Mouse (Mus musculus) liver, postnatal 0 days (tissue): ENCODE measurements around the gene Nccrp1.

Experiments used
- CTCF ChIP-seq: sonication (generic); IDR thresholded peaks from 2 replicates; pipeline ENCODE4 v1.5.1; 2016; ENCODE audit warnings: antibody characterized with exemption, low read depth
- EP300 ChIP-seq: IDR thresholded peaks from 2 replicates; pipeline ENCODE4 v1.6.1; 2016; ENCODE audit warnings: antibody characterized with exemption, low read depth, mild to moderate bottlenecking

DNA sequence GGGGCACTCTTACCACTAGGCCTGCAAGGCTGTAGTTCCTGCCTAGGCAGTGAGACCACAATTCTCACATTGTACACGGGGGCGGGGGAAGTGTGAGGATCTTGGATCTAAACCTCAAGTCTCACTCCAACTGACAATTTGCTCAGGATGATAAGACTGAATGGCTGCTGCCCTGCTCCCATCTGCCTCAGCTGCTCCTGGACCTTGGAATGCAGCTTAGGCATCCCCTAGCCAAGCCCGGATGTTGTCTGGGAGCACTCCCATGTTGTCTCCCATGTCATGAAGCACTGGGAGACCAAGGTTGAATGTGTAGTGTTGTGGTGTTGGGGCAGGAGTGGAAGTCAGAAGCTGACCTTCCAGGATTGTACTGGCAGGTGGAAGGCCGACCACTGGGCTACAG, 20.5 kb upstream of the Nccrp1 start:
- TF ChIP-seq CTCF (no peak), EP300 (no peak)
